Mouse (Mus musculus): ENCODE measurements around the gene Wbp2. TPM values are rescaled to one million over a fixed set of nuclear protein-coding genes. Genes with fewer than 3 reads are reported as not detected.
"Not testable (repeated sequence)": the region's sequence is repeated elsewhere in the genome, so short reads cannot be mapped to it uniquely, and the experiment has no call there.

The Wbp2 gene
- polyA plus RNA-seq, 1 experiment from 2014 or later, result 128 TPM

DNA sequence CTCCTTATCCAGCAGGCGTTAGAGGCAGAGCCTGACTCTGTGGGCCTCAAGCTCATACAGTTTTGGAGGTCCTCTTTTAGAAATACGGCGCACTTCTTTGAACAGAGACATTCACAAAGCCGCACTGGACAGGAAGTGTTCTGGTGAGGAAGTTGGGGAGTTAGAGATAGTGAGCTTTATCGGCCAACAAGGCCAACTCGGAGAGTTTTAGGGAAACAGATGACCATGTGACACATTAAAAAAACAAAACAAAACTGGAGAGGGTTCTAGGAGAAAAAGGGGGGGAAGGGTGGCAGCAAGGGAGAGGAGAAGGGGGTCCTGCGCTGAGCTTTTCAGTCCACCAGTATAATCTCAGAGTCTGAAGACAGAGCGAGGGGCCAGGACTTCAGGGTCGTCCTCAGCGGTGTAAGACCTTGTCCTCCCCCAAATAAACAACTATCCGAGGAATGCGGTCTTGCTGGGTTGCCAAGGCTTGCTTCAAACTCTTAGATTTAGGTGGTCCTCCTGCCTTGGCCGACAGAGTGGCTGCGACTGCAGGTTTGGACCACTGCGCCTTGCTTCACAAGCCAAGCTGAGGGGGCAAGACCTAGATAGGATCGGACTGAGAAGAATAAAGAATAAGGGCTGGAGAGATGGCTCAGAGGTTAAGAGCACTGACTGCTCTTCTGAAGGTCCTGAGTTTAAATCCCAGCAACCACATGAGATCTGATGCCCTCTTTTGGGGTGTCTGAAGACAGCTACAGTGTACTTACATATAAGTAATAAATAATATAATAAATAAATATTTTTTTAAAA lies 7.2 kb upstream of the Wbp2 start:
- DNase-seq (ENCODE audit: low spot score), result no peak
- no peaks in the 10 kb centered on the region for H3K36me3 ChIP-seq
- no peaks in the 10 kb centered on the region for H3K27me3 ChIP-seq (ENCODE audit: insufficient read depth, poor library complexity, severe bottlenecking)
- H3K4me1 ChIP-seq (replicated peaks), result 0 out of 2 replicates have a peak, but pooled peaks cover 6% of the 10 kb centered on the region
- no peak overlapping the region for H3K27ac ChIP-seq
- peaks cover 4% of the 10 kb centered on the region for H3K9me3 ChIP-seq
- 62% methylated on average over 16 of the region's 16 CpGs for WGBS
- no peak overlapping the region for H3K4me3 ChIP-seq

DNA sequence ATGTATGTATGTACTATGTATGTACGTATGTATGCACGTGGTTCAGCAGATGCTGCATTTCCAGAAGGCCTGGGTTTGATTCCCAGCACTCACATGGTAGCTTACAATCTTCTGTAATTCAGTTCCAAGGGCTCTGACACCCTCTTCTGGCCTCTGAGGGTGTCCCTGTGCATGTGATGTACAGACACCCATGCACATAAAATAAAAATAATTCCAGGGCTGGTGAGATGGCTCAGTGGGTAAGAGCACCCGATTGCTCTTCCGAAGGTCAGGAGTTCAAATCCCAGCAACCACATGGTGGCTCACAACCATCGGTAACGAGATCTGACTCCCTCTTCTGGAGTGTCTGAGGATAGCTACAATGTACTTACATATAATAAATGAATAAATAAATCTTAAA lies 6.2 kb upstream of the Wbp2 start:
- WGBS, result 90% methylated on average over 6 of the region's 6 CpGs
- not testable (repeated sequence) for H3K4me1 ChIP-seq (replicated peaks); H3K27ac ChIP-seq; H3K4me3 ChIP-seq; DNase-seq (ENCODE audit: low spot score); H3K36me3 ChIP-seq; H3K27me3 ChIP-seq (ENCODE audit: insufficient read depth, poor library complexity, severe bottlenecking); H3K9me3 ChIP-seq

DNA sequence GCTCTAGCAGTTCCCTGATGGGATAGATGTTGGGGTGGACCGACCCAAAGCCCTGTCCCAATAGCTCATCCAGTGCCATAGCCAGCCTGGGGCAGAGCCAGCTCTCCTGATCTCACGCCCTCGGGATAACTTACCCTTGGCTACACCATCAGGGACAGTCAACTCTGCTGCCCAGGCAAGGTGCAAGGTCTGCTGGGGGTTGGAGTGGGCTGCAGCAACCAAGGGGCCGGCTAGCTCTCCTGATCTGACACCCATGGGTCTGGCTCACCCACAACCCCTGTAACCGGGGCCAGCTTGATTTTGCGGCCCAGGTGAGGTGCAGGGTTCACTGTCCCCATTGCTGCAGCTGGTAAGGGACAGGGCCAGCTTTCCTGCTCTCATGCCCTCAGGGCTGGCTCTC lies 4.8 kb upstream of the Wbp2 start:
- peak overlapping the region; percentile 31; the same call in 1 of the 2 replicates for H3K27ac ChIP-seq
- H3K36me3 ChIP-seq, result no peaks in the 10 kb centered on the region
- peaks cover under 1% of the 10 kb centered on the region; the same call in 1 of the 2 replicates for H3K9me3 ChIP-seq
- H3K4me1 ChIP-seq (replicated peaks), result peaks cover 13% of the 10 kb centered on the region
- H3K4me3 ChIP-seq, result no peak overlapping the region
- no peaks in the 10 kb centered on the region for H3K27me3 ChIP-seq (ENCODE audit: insufficient read depth, poor library complexity, severe bottlenecking)
- no peak for DNase-seq (ENCODE audit: low spot score)
- WGBS, result 82% methylated on average over 6 of the region's 6 CpGs

DNA sequence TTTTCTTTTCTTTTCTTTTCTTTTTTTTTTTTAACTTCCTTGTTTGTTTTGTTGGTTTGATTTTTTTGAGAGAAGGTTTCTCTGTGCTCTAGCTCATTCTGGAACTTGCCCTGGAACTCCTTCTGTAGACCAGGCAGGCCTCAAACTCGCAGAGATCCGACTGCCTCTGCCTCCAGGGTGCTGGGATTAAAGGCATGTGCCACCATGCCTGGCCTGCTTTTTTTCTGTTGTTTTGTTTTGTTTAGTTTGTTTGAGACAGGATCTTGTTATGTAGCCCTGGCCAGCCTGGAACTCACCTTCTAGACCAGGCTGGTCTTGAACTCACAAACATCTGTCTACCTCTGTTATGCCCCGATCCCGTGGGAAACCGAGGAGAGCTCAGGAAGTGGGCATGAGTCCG lies 2.8 kb upstream of the Wbp2 start:
- H3K27me3 ChIP-seq (ENCODE audit: insufficient read depth, poor library complexity, severe bottlenecking), result no peaks in the 10 kb centered on the region
- no peak overlapping the region for H3K4me3 ChIP-seq
- no peaks in the 10 kb centered on the region for H3K9me3 ChIP-seq
- no peak overlapping the region for H3K27ac ChIP-seq
- H3K4me1 ChIP-seq (replicated peaks), result peaks cover 27% of the 10 kb centered on the region
- H3K36me3 ChIP-seq, result peaks cover 4% of the 10 kb centered on the region; the same call in 1 of the 2 replicates
- DNase-seq (ENCODE audit: low spot score), result no peak
- 92% methylated on average over 6 of the region's 6 CpGs for WGBS

DNA sequence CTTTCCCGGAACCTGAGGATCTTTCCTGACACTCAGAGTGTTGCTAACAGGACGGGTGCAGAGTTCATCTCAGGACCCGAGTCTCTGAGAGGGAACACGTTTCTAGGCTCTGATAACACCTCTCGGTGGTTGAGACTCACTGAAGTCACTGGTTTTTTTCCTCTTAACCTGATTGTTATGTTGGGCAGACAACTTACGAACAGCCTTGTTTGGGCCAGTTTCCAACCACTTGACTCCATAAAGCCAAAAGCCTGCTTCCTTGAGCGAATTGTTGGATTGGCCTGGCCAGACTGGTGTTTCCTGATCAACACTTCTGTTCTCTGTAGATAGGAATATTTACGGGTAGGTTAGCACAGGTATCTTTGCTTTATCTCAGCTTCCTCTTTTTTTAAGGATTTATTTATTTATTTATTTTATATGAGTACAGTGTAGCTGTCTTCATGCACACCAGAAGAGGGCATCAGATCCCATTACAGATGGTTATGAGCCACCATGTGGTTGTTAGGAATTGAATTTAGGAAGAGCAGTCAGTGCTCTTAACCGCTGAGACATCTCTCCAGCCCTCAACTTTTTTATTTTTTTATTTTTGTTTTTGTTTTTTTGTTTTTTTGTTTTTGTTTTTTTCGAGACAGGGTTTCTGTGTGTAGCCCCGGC lies 2.1 kb upstream of the Wbp2 start:
- peaks cover 10% of the 10 kb centered on the region for H3K36me3 ChIP-seq

DNA sequence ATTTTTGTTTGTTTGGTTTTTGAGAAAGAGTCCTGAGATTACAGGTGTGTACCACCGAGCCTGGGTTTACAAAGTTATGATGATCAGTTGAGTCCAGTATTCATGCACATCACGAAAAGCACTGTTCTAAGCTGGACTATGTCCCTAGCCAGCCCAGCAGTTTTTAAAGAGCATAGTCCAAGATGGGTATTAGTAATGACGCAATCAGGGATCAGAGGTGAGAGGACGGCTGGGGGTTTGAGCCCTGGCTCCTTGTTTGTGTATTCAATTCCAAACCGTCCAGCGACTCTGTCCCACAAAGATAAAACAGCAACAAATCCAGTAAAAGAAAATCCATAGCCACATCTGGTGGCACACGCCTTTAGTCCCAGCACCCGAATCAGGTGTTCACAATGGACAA lies 1.4 kb upstream of the Wbp2 start:
- H3K4me3 ChIP-seq, result no peak overlapping the region; the same call in 1 of the 2 replicates
- no peaks in the 10 kb centered on the region for H3K27me3 ChIP-seq (ENCODE audit: insufficient read depth, poor library complexity, severe bottlenecking)
- H3K9me3 ChIP-seq, result no peaks in the 10 kb centered on the region
- no peak overlapping the region for H3K27ac ChIP-seq
- WGBS, result 87% methylated on average over 8 of the region's 8 CpGs
- no peak for DNase-seq (ENCODE audit: low spot score)
- peaks cover 17% of the 10 kb centered on the region for H3K36me3 ChIP-seq
- H3K4me1 ChIP-seq (replicated peaks), result peaks cover 26% of the 10 kb centered on the region

More for the DNA sequence above, 2.1 kb upstream of the Wbp2 start:
- 87% methylated on average over 11 of the region's 11 CpGs for WGBS
- Histone ChIP-seq H3K9me3 (no peaks in the 10 kb centered on the region), H3K27me3 (ENCODE audit: insufficient read depth, poor library complexity, severe bottlenecking) (no peaks in the 10 kb centered on the region), H3K4me1 (replicated peaks) (peaks cover 28% of the 10 kb centered on the region), H3K4me3 (no peak overlapping the region), H3K27ac (no peak overlapping the region)
- no peak for DNase-seq (ENCODE audit: low spot score)

DNA sequence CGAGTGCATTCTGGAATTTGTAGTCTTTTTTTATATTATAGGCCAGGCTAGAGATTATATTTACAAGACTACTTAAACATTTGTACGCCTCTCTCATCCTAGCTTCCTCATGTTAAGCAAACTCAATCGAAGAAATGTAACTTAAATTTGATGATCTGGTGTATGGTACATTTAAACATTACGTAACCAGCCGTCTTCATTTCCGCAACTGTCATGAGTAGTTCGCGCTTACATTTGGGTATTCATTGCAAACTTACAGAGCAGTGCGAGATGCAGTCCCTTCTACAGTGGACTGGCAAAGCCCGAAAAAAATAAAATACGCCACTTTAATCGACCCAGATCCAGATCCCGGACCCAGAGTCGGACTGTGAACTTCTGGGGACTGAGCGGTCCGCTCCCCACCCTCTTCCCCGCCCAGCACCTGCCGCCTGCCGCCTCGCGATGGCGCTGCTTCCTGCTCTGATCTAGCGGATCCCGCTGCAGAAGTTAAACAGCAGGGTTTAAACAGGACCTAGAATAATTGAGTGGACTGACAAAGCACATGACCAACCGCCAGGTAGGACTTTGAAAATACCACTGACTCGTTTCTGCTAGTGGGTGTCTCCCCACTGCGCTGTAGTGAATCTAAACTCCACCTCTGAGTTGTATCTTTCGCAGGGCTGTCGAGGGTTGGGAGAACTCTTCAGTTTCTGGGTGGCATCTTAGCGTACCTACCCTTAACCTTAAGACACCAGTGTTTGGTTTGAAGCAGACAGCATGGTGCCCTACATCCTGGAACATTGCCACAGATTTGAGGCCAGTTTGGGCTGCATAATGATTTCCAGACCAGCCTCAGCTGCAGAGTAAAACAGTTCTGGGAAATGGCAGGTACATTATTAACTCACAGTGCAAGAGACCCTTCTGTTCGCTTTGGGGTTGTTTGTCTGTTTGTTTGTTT lies 667 bp upstream of the Wbp2 start:
- peak; percentile 90 for DNase-seq (ENCODE audit: low spot score)
- Histone ChIP-seq H3K27ac (peak overlapping the region; percentile 89), H3K36me3 (peaks cover 23% of the 10 kb centered on the region), H3K27me3 (ENCODE audit: insufficient read depth, poor library complexity, severe bottlenecking) (no peaks in the 10 kb centered on the region), H3K9me3 (no peaks in the 10 kb centered on the region), H3K4me3 (peak overlapping the region; percentile 62), H3K4me1 (replicated peaks) (peaks cover 26% of the 10 kb centered on the region)
- 4% methylated on average over 31 of the region's 31 CpGs for WGBS

DNA sequence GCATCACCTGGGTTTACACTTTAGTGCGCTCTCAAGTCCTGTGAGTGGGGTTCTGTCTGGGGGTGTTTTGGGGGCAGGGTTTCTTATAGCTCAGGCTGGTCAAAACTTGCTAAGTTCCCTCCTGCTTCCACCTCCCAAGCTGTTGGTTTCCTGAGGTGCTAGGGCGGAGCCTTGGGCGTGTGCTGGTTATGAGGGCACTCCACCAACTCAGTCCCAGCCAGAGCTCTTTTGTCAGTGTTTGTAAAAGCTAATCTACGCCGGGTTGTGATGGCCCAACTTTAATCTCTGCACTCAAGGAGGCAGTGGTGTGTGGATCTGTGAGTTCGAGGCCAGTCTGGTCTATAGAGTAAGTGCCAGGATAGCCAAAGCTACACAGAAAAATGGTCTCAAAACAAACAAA lies 2.6 kb downstream of the Wbp2 start:
- Histone ChIP-seq H3K4me1 (replicated peaks) (peaks cover 54% of the 10 kb centered on the region), H3K9me3 (no peaks in the 10 kb centered on the region), H3K4me3 (no peak overlapping the region), H3K27me3 (ENCODE audit: insufficient read depth, poor library complexity, severe bottlenecking) (no peaks in the 10 kb centered on the region), H3K36me3 (peaks cover 56% of the 10 kb centered on the region), H3K27ac (no peak overlapping the region)
- WGBS, result 94% methylated on average over 6 of the region's 6 CpGs
- DNase-seq (ENCODE audit: low spot score), result no peak

GRCm38 (mm10) chr11:116083096-116083672 lies 3.6 kb downstream of the Wbp2 start:
- Histone ChIP-seq H3K27ac (peak overlapping the region; percentile 29; the same call in 1 of the 2 replicates), H3K4me3 (no peak overlapping the region), H3K9me3 (no peaks in the 10 kb centered on the region), H3K36me3 (peaks cover 63% of the 10 kb centered on the region), H3K27me3 (ENCODE audit: insufficient read depth, poor library complexity, severe bottlenecking) (no peaks in the 10 kb centered on the region), H3K4me1 (replicated peaks) (peaks cover 64% of the 10 kb centered on the region)
- DNase-seq (ENCODE audit: low spot score), result no peak
- WGBS, result 89% methylated on average over 14 of the region's 14 CpGs

DNA sequence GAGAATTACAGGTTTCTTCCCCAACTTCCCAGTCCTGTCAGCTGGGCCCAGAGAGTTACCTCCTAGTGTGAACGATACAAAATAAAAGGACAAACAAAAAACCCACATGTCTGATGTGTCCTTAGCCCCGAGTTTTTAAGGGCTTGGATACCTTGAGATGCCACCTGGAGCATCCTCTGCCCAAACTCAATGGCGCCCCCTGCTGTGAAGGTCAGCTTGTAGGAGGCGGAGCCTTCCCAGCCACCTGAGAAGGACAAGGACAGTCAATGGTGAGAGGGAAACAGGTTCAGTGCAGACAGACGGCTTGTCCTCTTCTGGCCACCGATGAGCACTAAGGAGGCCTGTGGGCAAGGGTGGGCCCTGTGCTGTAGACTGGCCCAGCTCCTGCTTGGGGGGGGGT lies 5.7 kb downstream of the Wbp2 start:
- no peak for DNase-seq (ENCODE audit: low spot score)
- WGBS, result 81% methylated on average over 6 of the region's 6 CpGs
- Histone ChIP-seq H3K36me3 (peaks cover 63% of the 10 kb centered on the region), H3K27ac (peak overlapping the region; percentile 62; the same call in 1 of the 2 replicates), H3K4me3 (no peak overlapping the region), H3K9me3 (no peaks in the 10 kb centered on the region), H3K27me3 (ENCODE audit: insufficient read depth, poor library complexity, severe bottlenecking) (no peaks in the 10 kb centered on the region; the same call in 1 of the 2 replicates), H3K4me1 (replicated peaks) (peaks cover 74% of the 10 kb centered on the region)

DNA sequence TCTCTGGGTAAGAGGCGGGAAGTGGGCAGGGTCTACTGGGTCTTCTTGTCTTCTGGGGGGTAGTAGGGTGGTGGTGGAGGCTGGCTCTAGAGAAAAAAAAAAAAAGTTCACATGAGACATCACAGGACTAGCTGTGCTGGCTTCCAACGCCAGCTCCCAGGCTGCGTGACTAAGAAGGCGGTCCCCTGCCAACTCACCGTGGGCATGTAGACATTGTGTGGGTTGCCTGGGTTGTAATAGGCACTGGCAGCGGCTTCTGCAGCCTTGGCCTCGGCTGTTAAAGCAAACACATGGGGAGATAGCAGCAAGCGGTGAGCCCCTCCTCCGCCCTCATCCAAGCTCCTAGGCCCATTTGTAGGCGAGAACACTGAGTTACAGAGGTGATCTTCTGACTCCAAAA lies 7.3 kb downstream of the Wbp2 start:
- Histone ChIP-seq H3K27me3 (ENCODE audit: insufficient read depth, poor library complexity, severe bottlenecking) (no peaks in the 10 kb centered on the region; the same call in 1 of the 2 replicates), H3K4me1 (replicated peaks) (peaks cover 73% of the 10 kb centered on the region), H3K36me3 (peaks cover 58% of the 10 kb centered on the region), H3K9me3 (no peaks in the 10 kb centered on the region), H3K27ac (peak overlapping the region; percentile 88), H3K4me3 (peak overlapping the region; percentile 49)
- WGBS, result 79% methylated on average over 10 of the region's 10 CpGs
- DNase-seq (ENCODE audit: low spot score), result no peak

GRCm38 (mm10) chr11:116078676-116079320 lies 8.0 kb downstream of the Wbp2 start:
- Histone ChIP-seq H3K36me3 (peaks cover 52% of the 10 kb centered on the region), H3K27ac (peak overlapping the region; percentile 88), H3K4me3 (peak overlapping the region; percentile 49), H3K27me3 (ENCODE audit: insufficient read depth, poor library complexity, severe bottlenecking) (no peaks in the 10 kb centered on the region; the same call in 1 of the 2 replicates), H3K9me3 (no peaks in the 10 kb centered on the region), H3K4me1 (replicated peaks) (peaks cover 75% of the 10 kb centered on the region)
- peak; percentile 66 for DNase-seq (ENCODE audit: low spot score)
- 16% methylated on average over 10 of the region's 10 CpGs for WGBS
